Mouse (Mus musculus): Measurements from ENCODE around the gene Olfr1418.

GRCm38 (mm10) chr19:11807251-11807650 lies 53.6 kb downstream of the Olfr1418 start:
- TF ChIP-seq CTCF (IDR thresholded peaks at IDR 0.05; ENCODE audit: insufficient read depth, low read length) (no peak), POLR2A (IDR thresholded peaks at IDR 0.05; ENCODE audit: borderline replicate concordance, extremely low read depth, low read depth, low read length) (no peak)
